Comparison of ENCODE assay signal across 8 mouse cellular contexts in the genomic region with DNA sequence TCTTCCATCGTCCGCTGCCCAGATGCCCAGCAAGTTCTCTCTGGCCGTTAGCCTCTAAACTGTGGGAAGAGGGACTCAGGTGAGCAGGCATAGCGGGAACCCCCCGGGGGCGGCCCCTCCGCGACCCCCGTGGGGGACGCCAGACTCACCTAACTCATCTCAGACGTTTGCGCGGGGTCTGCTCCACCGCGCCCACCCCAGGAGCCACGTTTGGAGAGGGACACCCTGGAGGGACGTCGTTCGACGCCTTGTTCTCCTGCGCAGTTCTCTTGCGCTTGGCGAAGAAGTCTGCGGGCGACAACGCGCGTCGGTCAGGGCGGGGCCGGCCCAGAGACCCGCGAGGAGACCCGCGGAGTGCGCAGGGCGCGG. TPM values are rescaled to one million over a fixed set of nuclear protein-coding genes. Genes with fewer than 3 reads are reported as not detected.
DNase-seq lines count a peak whose midpoint lies in the region; ATAC-seq lines count a peak whose summit lies in the region.

No protein-coding gene starts in this region.

- no peaks in the 10 kb centered on the region for H3K4me1 ChIP-seq in neural tube, embryonic 11.5 days (ENCODE audit: control insufficient read depth, insufficient read depth, low read length)
- H3K4me1 ChIP-seq in forebrain, embryonic 16.5 days (replicated peaks; ENCODE audit: control insufficient read depth, insufficient read depth, low read length): peaks cover 4% of the 10 kb centered on the region; the same call in 1 of the 2 replicates
- peaks cover 25% of the 10 kb centered on the region for H3K4me1 ChIP-seq in limb, embryonic 13.5 days
- peaks cover 5% of the 10 kb centered on the region for H3K4me1 ChIP-seq in stomach, embryonic 14.5 days (ENCODE audit: control insufficient read depth, insufficient read depth, low read length)

- DNase-seq in neural tube, embryonic 11.5 days (ENCODE audit: low spot score): peak; percentile 43
- DNase-seq in neural tube, embryonic 10.5 days (ENCODE audit: extremely low spot score, low spot score): no peak
- DNase-seq in right cerebral cortex, adult 2 months (ENCODE audit: low spot score in 2 of 2): no peak
- DNase-seq in adrenal gland, postnatal 25 days: no peak
- no peak for DNase-seq in spleen, postnatal 36 days (ENCODE audit: low spot score in 2 of 2)

- H3K4me2 ChIP-seq in neural tube, embryonic 11.5 days (ENCODE audit: low read depth): peak overlapping the region; percentile 57
- H3K4me2 ChIP-seq in forebrain, embryonic 16.5 days (ENCODE audit: low read length): peak overlapping the region; percentile 58
- peak overlapping the region; percentile 66 for H3K4me2 ChIP-seq in limb, embryonic 13.5 days (replicated peaks)
- peak overlapping the region; percentile 44 for H3K4me2 ChIP-seq in stomach, embryonic 14.5 days (replicated peaks; ENCODE audit: low read depth, low read length)

- H3K4me3 ChIP-seq in neural tube, embryonic 11.5 days (ENCODE audit: low read depth, low read length): peak overlapping the region; percentile 68
- H3K4me3 ChIP-seq in forebrain, embryonic 16.5 days (replicated peaks; ENCODE audit: low read length): peak overlapping the region; percentile 51
- peak overlapping the region; percentile 68 for H3K4me3 ChIP-seq in limb, embryonic 13.5 days
- peak overlapping the region; percentile 59 for H3K4me3 ChIP-seq in stomach, embryonic 14.5 days (ENCODE audit: low read depth, low read length)

- peak overlapping the region; percentile 82 for H3K27ac ChIP-seq in neural tube, embryonic 11.5 days (ENCODE audit: low read depth, low read length)
- no peak overlapping the region for H3K27ac ChIP-seq in forebrain, embryonic 16.5 days (ENCODE audit: low read length)
- H3K27ac ChIP-seq in limb, embryonic 13.5 days: peak overlapping the region; percentile 92
- H3K27ac ChIP-seq in stomach, embryonic 14.5 days (ENCODE audit: low read length): peak overlapping the region; percentile 87

- ATAC-seq in neural tube, embryonic 11.5 days (ENCODE audit: insufficient read depth, low FRiP score, low TSS enrichment): no peak
- no peak for ATAC-seq in forebrain, embryonic 16.5 days
- no peak for ATAC-seq in limb, embryonic 13.5 days (ENCODE audit: low FRiP score, low read depth)
- no peak for ATAC-seq in stomach, embryonic 14.5 days (ENCODE audit: insufficient number of reproducible peaks, insufficient read depth, low FRiP score, low read depth)

- H3K27me3 ChIP-seq in neural tube, embryonic 11.5 days (ENCODE audit: control insufficient read depth, insufficient read depth, low read length): no peaks in the 10 kb centered on the region
- peaks cover 22% of the 10 kb centered on the region for H3K27me3 ChIP-seq in forebrain, embryonic 16.5 days (replicated peaks; ENCODE audit: control insufficient read depth, insufficient read depth, low read length)
- peaks cover 2% of the 10 kb centered on the region; the same call in 1 of the 2 replicates for H3K27me3 ChIP-seq in limb, embryonic 13.5 days
- no peaks in the 10 kb centered on the region for H3K27me3 ChIP-seq in stomach, embryonic 14.5 days (ENCODE audit: control insufficient read depth, insufficient read depth, low read length)

- no peaks in the 10 kb centered on the region for H3K36me3 ChIP-seq in neural tube, embryonic 11.5 days (ENCODE audit: control insufficient read depth, insufficient read depth, low read length)
- no peaks in the 10 kb centered on the region for H3K36me3 ChIP-seq in forebrain, embryonic 16.5 days (ENCODE audit: control insufficient read depth, insufficient read depth)
- peaks cover 19% of the 10 kb centered on the region for H3K36me3 ChIP-seq in limb, embryonic 13.5 days
- H3K36me3 ChIP-seq in stomach, embryonic 14.5 days (ENCODE audit: control insufficient read depth, insufficient read depth, low read length): peaks cover 2% of the 10 kb centered on the region; the same call in 1 of the 2 replicates

- WGBS in neural tube, embryonic 11.5 days: 28% methylated on average over 37 of the region's 38 CpGs
- 24% methylated on average over 38 of the region's 38 CpGs for WGBS in forebrain, embryonic 16.5 days
- WGBS in limb, embryonic 13.5 days: 17% methylated on average over 38 of the region's 38 CpGs
- 20% methylated on average over 38 of the region's 38 CpGs for WGBS in stomach, embryonic 14.5 days

- H3K9ac ChIP-seq in neural tube, embryonic 11.5 days (ENCODE audit: low read length): peak overlapping the region; percentile 88
- peak overlapping the region; percentile 60 for H3K9ac ChIP-seq in forebrain, embryonic 16.5 days (replicated peaks; ENCODE audit: low read depth, low read length)
- H3K9ac ChIP-seq in limb, embryonic 13.5 days: peak overlapping the region; percentile 89
- H3K9ac ChIP-seq in stomach, embryonic 14.5 days (replicated peaks; ENCODE audit: low read depth, low read length): peak overlapping the region; percentile 72

- peaks cover 11% of the 10 kb centered on the region for H3K9me3 ChIP-seq in neural tube, embryonic 11.5 days (ENCODE audit: control insufficient read depth, low read length)
- peaks cover 14% of the 10 kb centered on the region; the same call in 1 of the 2 replicates for H3K9me3 ChIP-seq in forebrain, embryonic 16.5 days (ENCODE audit: control insufficient read depth, low read length)
- H3K9me3 ChIP-seq in limb, embryonic 13.5 days: peaks cover 28% of the 10 kb centered on the region
- H3K9me3 ChIP-seq in stomach, embryonic 14.5 days (ENCODE audit: control insufficient read depth, low read depth, low read length): peaks cover 21% of the 10 kb centered on the region; the same call in 1 of the 2 replicates

RNA-seq across cellular contexts. Expression of a gene that starts 1.9 kb away (rescaled TPM):
- 1,204 and 1,311 TPM in 2 replicates for polyA plus RNA-seq in neural tube, embryonic 11.5 days (2014; fragmentation: Nextera tagmentation; extraction: Ambion mirVana)
- 96.6 and 138 TPM in 2 replicates for polyA plus RNA-seq in forebrain, embryonic 16.5 days (2015; fragmentation: Nextera tagmentation; extraction: Ambion mirVana)
- polyA plus RNA-seq in limb, embryonic 13.5 days (2015; fragmentation: Nextera tagmentation; extraction: Ambion mirVana): 1,335 and 1,388 TPM in 2 replicates
- 824 and 970 TPM in 2 replicates for polyA plus RNA-seq in stomach, embryonic 14.5 days (2014; fragmentation: Nextera tagmentation; extraction: Ambion mirVana)
- total RNA-seq in adrenal gland, postnatal 25 days (2021): 669 and 905 TPM in 2 replicates

RNA-seq across cellular contexts. Expression of a gene that starts 14.6 kb away (rescaled TPM):
- polyA plus RNA-seq in neural tube, embryonic 11.5 days (2014; fragmentation: Nextera tagmentation; extraction: Ambion mirVana): 0.64 TPM in 1 of 2 replicates, not detected in the other
- polyA plus RNA-seq in forebrain, embryonic 16.5 days (2015; fragmentation: Nextera tagmentation; extraction: Ambion mirVana): 0.42 and 0.54 TPM in 2 replicates
- polyA plus RNA-seq in limb, embryonic 13.5 days (2015; fragmentation: Nextera tagmentation; extraction: Ambion mirVana): 1.4 and 1.5 TPM in 2 replicates
- polyA plus RNA-seq in stomach, embryonic 14.5 days (2014; fragmentation: Nextera tagmentation; extraction: Ambion mirVana): 9.2 and 9.8 TPM in 2 replicates
- 1.2 and 1.4 TPM in 2 replicates for total RNA-seq in adrenal gland, postnatal 25 days (2021)

RNA-seq across cellular contexts. Expression of a gene that starts 44.0 kb away (rescaled TPM):
- 0.85 and 1.4 TPM in 2 replicates for polyA plus RNA-seq in neural tube, embryonic 11.5 days (2014; fragmentation: Nextera tagmentation; extraction: Ambion mirVana)
- polyA plus RNA-seq in forebrain, embryonic 16.5 days (2015; fragmentation: Nextera tagmentation; extraction: Ambion mirVana): 0.57 TPM in 1 of 2 replicates, not detected in the other
- polyA plus RNA-seq in limb, embryonic 13.5 days (2015; fragmentation: Nextera tagmentation; extraction: Ambion mirVana): 20.4 and 23.2 TPM in 2 replicates
- 4.6 and 5.9 TPM in 2 replicates for polyA plus RNA-seq in stomach, embryonic 14.5 days (2014; fragmentation: Nextera tagmentation; extraction: Ambion mirVana)
- total RNA-seq in adrenal gland, postnatal 25 days (2021): 1.8 and 2.7 TPM in 2 replicates
